29 mouse cellular contexts compared by ENCODE assay signal in genomic region chr7:115027685-115028084, GRCm38 (mm10).
DNase-seq lines count a peak whose midpoint lies in the region; ATAC-seq and TF ChIP-seq lines count a peak whose summit lies in the region.
"Had no signal": no experiment of that assay in that cellular context is flagged by ENCODE, and none has a peak within 500 bp of the region (broad histone marks: within the 10 kb centered on the region; RNA-seq: fewer than 3 reads in every experiment).

No protein-coding gene starts in this region.

- H3K9me3 ChIP-seq in lung, embryonic 14.5 days (ENCODE audit: low read depth, low read length): no peaks in the 10 kb centered on the region
- H3K9me3 ChIP-seq in MEL (replicated peaks; ENCODE audit: insufficient read depth, low read length): no peaks in the 10 kb centered on the region
- no peaks in the 10 kb centered on the region for H3K9me3 ChIP-seq in forebrain, postnatal 0 days (ENCODE audit: low read length)
- H3K9me3 ChIP-seq: forebrain, embryonic 13.5 days; heart, embryonic 15.5 days; intestine, embryonic 15.5 days; limb, embryonic 10.5 days; liver, embryonic 15.5 days; midbrain, embryonic 15.5 days; neural tube, embryonic 12.5 days had no signal

- H3K4me1 ChIP-seq in lung, embryonic 14.5 days (ENCODE audit: insufficient read depth): no peaks in the 10 kb centered on the region
- no peaks in the 10 kb centered on the region for H3K4me1 ChIP-seq in lung, adult 2 months (ENCODE audit: control insufficient read depth, insufficient read depth, low read length)
- H3K4me1 ChIP-seq in MEL (ENCODE audit: control insufficient read depth in 1 of 2, insufficient read depth in 2 of 2, low read length in 2 of 2): no peaks in the 10 kb centered on the region; a peak in 1 of 4 replicates
- no peaks in the 10 kb centered on the region for H3K4me1 ChIP-seq in forebrain, postnatal 0 days (ENCODE audit: insufficient read depth)
- H3K4me1 ChIP-seq: forebrain, embryonic 13.5 days; heart, embryonic 15.5 days; intestine, embryonic 15.5 days; limb, embryonic 10.5 days; liver, embryonic 15.5 days; midbrain, embryonic 15.5 days; neural tube, embryonic 12.5 days had no signal

- H3K36me3 ChIP-seq in lung, embryonic 14.5 days (ENCODE audit: insufficient read depth): no peaks in the 10 kb centered on the region
- no peaks in the 10 kb centered on the region for H3K36me3 ChIP-seq in MEL (ENCODE audit: control insufficient read depth in 1 of 2, insufficient read depth in 2 of 2, low read length in 2 of 2)
- H3K36me3 ChIP-seq in forebrain, postnatal 0 days (ENCODE audit: insufficient read depth): no peaks in the 10 kb centered on the region
- H3K36me3 ChIP-seq: heart, embryonic 15.5 days; intestine, embryonic 15.5 days; limb, embryonic 10.5 days; liver, embryonic 15.5 days; midbrain, embryonic 15.5 days; neural tube, embryonic 12.5 days had no signal

- peak; percentile 6 to 40 for DNase-seq in frontal cortex, adult 2 months (ENCODE audit: extremely low spot score in 1 of 2, low spot score in 1 of 2)
- no peak for DNase-seq in frontal cortex, postnatal 14 days (ENCODE audit: low spot score in 2 of 2)
- DNase-seq in lung, embryonic 14.5 days: peak; percentile 25
- DNase-seq in lung, adult 2 months: no peak
- DNase-seq in MEL (ENCODE audit: low read depth, low spot score): peak; percentile 12
- peak; percentile 7 to 34 for DNase-seq in left cerebral cortex, postnatal 25 days (ENCODE audit: low spot score in 2 of 2)
- DNase-seq in adipocyte (ENCODE audit: low spot score): no peak
- no peak for DNase-seq in forebrain, postnatal 0 days
- DNase-seq: adrenal gland, postnatal 25 days; B cell, adult 2 months; cerebellum, adult 11-12 months; embryo, embryonic 11 days; gastrocnemius, adult 2 months; heart, postnatal 4 days; kidney, adult 8-10 months; kidney, postnatal 10 days; liver; lung, postnatal 14 days; thymus, adult 2 months had no signal

- no peak overlapping the region for H3K9ac ChIP-seq in lung, embryonic 14.5 days
- H3K9ac ChIP-seq in MEL (ENCODE audit: control insufficient read depth, low read depth, low read length, poor library complexity, severe bottlenecking): no peak overlapping the region
- H3K9ac ChIP-seq in forebrain, postnatal 0 days: no peak overlapping the region
- H3K9ac ChIP-seq: forebrain, embryonic 13.5 days; heart, embryonic 15.5 days; intestine, embryonic 15.5 days; liver, embryonic 15.5 days; midbrain, embryonic 15.5 days; neural tube, embryonic 12.5 days had no signal

- no peak for TF ChIP-seq POLR2A in lung, adult 2 months (IDR thresholded peaks at IDR 0.05; ENCODE audit: borderline replicate concordance, extremely low read depth, low read depth, low read length)
- no peak for TF ChIP-seq POLR2A in MEL (IDR thresholded peaks at IDR 0.05; ENCODE audit: control insufficient read depth in 1 of 2, insufficient read depth in 1 of 2, low read depth in 1 of 2, low read length in 2 of 2, poor library complexity in 1 of 2)

- H3K79me2 ChIP-seq in MEL (ENCODE audit: control insufficient read depth, insufficient read depth, low read length, poor library complexity): no peaks in the 10 kb centered on the region

- no peak overlapping the region for H3K27ac ChIP-seq in lung, embryonic 14.5 days (ENCODE audit: low read depth)
- no peak overlapping the region for H3K27ac ChIP-seq in MEL (ENCODE audit: control insufficient read depth, low read depth, low read length)
- no peak overlapping the region for H3K27ac ChIP-seq in forebrain, postnatal 0 days (ENCODE audit: low read depth, low read length)
- H3K27ac ChIP-seq: forebrain, embryonic 13.5 days; gastrocnemius, adult 2 months; heart, embryonic 15.5 days; intestine, embryonic 15.5 days; limb, embryonic 10.5 days; liver, embryonic 15.5 days; midbrain, embryonic 15.5 days; neural tube, embryonic 12.5 days; stomach, postnatal 0 days had no signal

- intact Hi-C loops in left cerebral cortex, postnatal 25 days (cut with DNase I): no loop called here

- no peaks in the 10 kb centered on the region for H3K27me3 ChIP-seq in lung, embryonic 14.5 days (ENCODE audit: insufficient read depth, low read length)
- H3K27me3 ChIP-seq in MEL (ENCODE audit: control insufficient read depth in 1 of 2, insufficient read depth in 2 of 2, low read length in 2 of 2): no peaks in the 10 kb centered on the region
- H3K27me3 ChIP-seq in forebrain, postnatal 0 days (ENCODE audit: insufficient read depth, low read length): no peaks in the 10 kb centered on the region
- H3K27me3 ChIP-seq: forebrain, embryonic 13.5 days; heart, embryonic 15.5 days; intestine, embryonic 15.5 days; liver, embryonic 15.5 days; midbrain, embryonic 15.5 days; neural tube, embryonic 12.5 days had no signal

- no peak for ATAC-seq in lung, embryonic 14.5 days (ENCODE audit: insufficient read depth)
- no peak for ATAC-seq in forebrain, postnatal 0 days
- ATAC-seq: activated CD4-positive, CD25-positive, alpha-beta regulatory T cell, adult 4 months; forebrain, embryonic 13.5 days; hindbrain, embryonic 16.5 days; intestine, embryonic 15.5 days; midbrain, embryonic 15.5 days had no signal

- no peak for TF ChIP-seq CTCF in lung, embryonic 14.5 days (IDR thresholded peaks at IDR 0.05; ENCODE audit: low read depth)
- no peak for TF ChIP-seq CTCF in lung, adult 2 months (IDR thresholded peaks at IDR 0.05; ENCODE audit: insufficient read depth, low read length)
- TF ChIP-seq CTCF in MEL (IDR thresholded peaks at IDR 0.05 in 2 of 3, conservative IDR thresholded peaks at IDR 0.05 in 1 of 3; ENCODE audit: control insufficient read depth in 1 of 3, insufficient read depth in 1 of 3, low read depth in 2 of 3, low read length in 3 of 3, poor library complexity in 1 of 3, severe bottlenecking in 1 of 3): no peak
- no peak for TF ChIP-seq CTCF in forebrain, postnatal 0 days (IDR thresholded peaks at IDR 0.05; ENCODE audit: low read depth)

- no peak for TF ChIP-seq RAD21 in MEL (IDR thresholded peaks at IDR 0.05; ENCODE audit: low read depth, low read length)

- 29% methylated on average over 1 of the region's 1 CpGs for WGBS in lung, embryonic 14.5 days
- WGBS in lung, adult 2 months: 40% methylated on average over 1 of the region's 1 CpGs
- 48% methylated on average over 1 of the region's 1 CpGs for WGBS in forebrain, postnatal 0 days

- no peak overlapping the region for H3K4me2 ChIP-seq in lung, embryonic 14.5 days
- no peak overlapping the region for H3K4me2 ChIP-seq in forebrain, postnatal 0 days (ENCODE audit: low read depth)
- H3K4me2 ChIP-seq: forebrain, embryonic 13.5 days; heart, embryonic 15.5 days; intestine, embryonic 15.5 days; liver, embryonic 15.5 days; midbrain, embryonic 15.5 days; neural tube, embryonic 12.5 days had no signal

- no peak overlapping the region for H3K4me3 ChIP-seq in lung, embryonic 14.5 days (ENCODE audit: low read depth, low read length)
- no peak overlapping the region for H3K4me3 ChIP-seq in lung, adult 2 months (replicated peaks; ENCODE audit: extremely low read depth, low read depth, low read length)
- no peak overlapping the region for H3K4me3 ChIP-seq in MEL (ENCODE audit: control insufficient read depth in 1 of 2, insufficient read depth in 1 of 2, low read depth in 2 of 2, low read length in 2 of 2)
- H3K4me3 ChIP-seq in forebrain, postnatal 0 days (ENCODE audit: low read depth, low read length): no peak overlapping the region
- H3K4me3 ChIP-seq: forebrain, embryonic 13.5 days; gastrocnemius, adult 2 months; heart, embryonic 15.5 days; intestine, embryonic 15.5 days; limb, embryonic 10.5 days; liver, embryonic 15.5 days; midbrain, embryonic 15.5 days; neural tube, embryonic 12.5 days had no signal

- no peak for TF ChIP-seq EP300 in MEL (IDR thresholded peaks at IDR 0.05; ENCODE audit: low read depth in 1 of 2, low read length in 2 of 2)

TF ChIP-seq in MEL, 35 proteins besides CTCF, POLR2A, EP300 and RAD21:
- TF ChIP-seq ETS1 (IDR thresholded peaks at IDR 0.05; ENCODE audit: low read depth, low read length) (peak; percentile 40; the same call in 1 of the 2 replicates), ZNF384 (IDR thresholded peaks at IDR 0.05; ENCODE audit: low read depth, low read length) (no peak), E2F4 (IDR thresholded peaks at IDR 0.05; ENCODE audit: borderline replicate concordance, low read depth, low read length) (no peak), GABPA (IDR thresholded peaks at IDR 0.05; ENCODE audit: low read depth, low read length) (no peak)

Comparison
In these comparisons a context has a peak if more than half of its experiments do, and no peak if none do; other contexts are left out.
1. DNase-seq: peak in frontal cortex, adult 2 months (2 of 2), lung, embryonic 14.5 days (single experiment), MEL (single experiment) and left cerebral cortex, postnatal 25 days (2 of 2); none in frontal cortex, postnatal 14 days (0 of 2), lung, adult 2 months (single experiment), adipocyte (single experiment) and forebrain, postnatal 0 days (single experiment).